Mouse (Mus musculus) liver, postnatal 0 days (tissue): Measurements from ENCODE around the gene Pnma1. TPM values are rescaled to one million over a fixed set of nuclear protein-coding genes. Genes with fewer than 3 reads are reported as not detected.

Experiments
- ATAC-seq: fragments of 200-750 bp; cut with Nextera tagmentation; 2 replicates; pipeline ENCODE4 v1.8.0; 2017; ENCODE audit warnings: mild to moderate bottlenecking, moderate library complexity
- DNase-seq: peaks from one replicate; pipeline ENCODE4 v3.0.0-alpha.2; 2016
- H3K27ac ChIP-seq: fragments of 300-500 bp; sonication (generic); 2 replicates; pipeline ENCODE4 v1.5.1; 2014; ENCODE audit warnings: antibody characterized with exemption, moderate library complexity, mild to moderate bottlenecking, low read depth
- H3K27me3 ChIP-seq: fragments of 300-500 bp; sonication (generic); 2 replicates; pipeline ENCODE4 v1.6.1; 2014; ENCODE audit warnings: low read length, control low read depth, mixed read lengths; ENCODE audit not compliant: insufficient read depth
- H3K36me3 ChIP-seq: fragments of 300-500 bp; sonication (generic); replicated peaks from 2 replicates; pipeline ENCODE4 v1.6.1; 2014; ENCODE audit warnings: mild to moderate bottlenecking, control low read depth, low read length, moderate library complexity, mixed read lengths; ENCODE audit not compliant: insufficient read depth
- H3K4me1 ChIP-seq: fragments of 300-500 bp; sonication (generic); 2 replicates; pipeline ENCODE4 v1.6.1; 2014; ENCODE audit warnings: antibody characterized with exemption, mild to moderate bottlenecking, control low read depth; ENCODE audit not compliant: insufficient read depth
- H3K4me2 ChIP-seq: fragments of 300-500 bp; sonication (generic); 2 replicates; pipeline ENCODE4 v1.6.1; 2014; ENCODE audit warnings: low read depth, mild to moderate bottlenecking, low read length, moderate library complexity, mixed read lengths
- H3K4me3 ChIP-seq: fragments of 300-500 bp; sonication (generic); 2 replicates; pipeline ENCODE4 v1.5.1; 2014; ENCODE audit warnings: low read depth, low read length
- H3K9ac ChIP-seq: fragments of 300-500 bp; sonication (generic); replicated peaks from 2 replicates; pipeline ENCODE4 v1.6.1; 2014; ENCODE audit warnings: mild to moderate bottlenecking, moderate library complexity
- H3K9me3 ChIP-seq: fragments of 300-500 bp; sonication (generic); 2 replicates; pipeline ENCODE4 v1.6.1; 2016; ENCODE audit warnings: mild to moderate bottlenecking, control low read depth, low read length, mixed read lengths
- CTCF ChIP-seq: sonication (generic); IDR thresholded peaks from 2 replicates; pipeline ENCODE4 v1.5.1; 2016; ENCODE audit warnings: antibody characterized with exemption, low read depth
- EP300 ChIP-seq: IDR thresholded peaks from 2 replicates; pipeline ENCODE4 v1.6.1; 2016; ENCODE audit warnings: antibody characterized with exemption, low read depth, mild to moderate bottlenecking
- WGBS: fragments of 180-500 bp; shearing (Covaris S2); extraction: QIAGEN DNeasy Blood & Tissue Kit; methylation state at CpG from one replicate; pipeline ENCODE4 v1.1.7; 2014; ENCODE audit not compliant: insufficient replicate concordance; 5-methylcytosine and 5-hydroxymethylcytosine counted together
- polyA plus RNA-seq: library from polyadenylated mRNA; unstranded; fragments of >200 nt; fragmentation: Nextera tagmentation; extraction: Ambion mirVana; gene quantifications from 2 replicates; pipeline ENCODE4 v1.2.1, GENCODE M21; 2015

Pnma1 gene
- polyA plus RNA-seq, 1 experiment from 2014 or later, result 0.35 TPM

DNA sequence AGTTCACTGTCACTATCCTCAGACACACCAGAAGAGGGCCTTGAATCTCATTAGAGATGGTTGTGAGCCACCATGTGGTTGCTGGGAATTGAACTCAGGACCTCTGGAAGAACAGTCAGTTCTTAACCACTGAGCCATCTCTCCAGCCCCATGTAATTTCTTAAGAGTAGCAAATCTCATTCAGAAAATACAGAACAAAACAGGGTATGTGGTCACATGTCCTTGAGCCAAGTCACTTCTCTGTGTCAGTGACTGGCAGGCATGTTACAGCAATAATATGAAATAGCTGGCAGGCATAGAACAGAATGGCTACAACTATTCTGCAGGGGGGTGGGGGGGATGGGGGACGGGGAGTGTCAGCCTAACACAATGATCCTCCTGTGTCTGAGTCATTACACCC is 48.2 kb downstream of the Pnma1 start:
- Histone ChIP-seq H3K27ac (no peak overlapping the region), H3K36me3 (no peaks in the 10 kb centered on the region), H3K4me3 (no peak overlapping the region), H3K4me2 (peak overlapping the region; percentile 84; the same call in 1 of the 2 replicates), H3K9ac (no peak overlapping the region), H3K9me3 (no peaks in the 10 kb centered on the region), H3K4me1 (peaks cover 9% of the 10 kb centered on the region), H3K27me3 (no peaks in the 10 kb centered on the region)
- TF ChIP-seq EP300 (no peak), CTCF (no peak)
- WGBS, result 53% methylated on average over 1 of the region's 1 CpGs
- ATAC-seq (peak; percentile 25; the same call in 1 of the 2 replicates), DNase-seq (no peak)

DNA sequence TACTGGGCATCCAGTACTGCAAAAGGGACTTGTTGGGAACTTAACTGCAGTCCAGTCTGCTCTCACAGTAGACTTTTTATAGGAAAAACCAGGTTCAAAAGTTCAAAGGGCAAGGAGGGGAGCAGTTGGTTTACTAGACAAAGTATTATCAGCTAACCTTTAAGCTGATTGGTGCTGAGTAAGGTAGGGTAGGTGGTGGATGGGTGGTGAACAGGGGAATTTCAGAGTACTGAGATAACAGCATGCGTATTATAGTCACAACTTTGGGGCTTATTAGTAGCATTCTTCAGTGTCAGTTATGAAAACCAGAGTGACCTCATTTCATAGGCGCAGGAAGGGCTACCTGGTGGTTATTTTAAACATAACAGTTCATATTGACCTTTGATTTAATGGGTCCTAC is 48.7 kb downstream of the Pnma1 start:
- peaks cover 9% of the 10 kb centered on the region for H3K4me1 ChIP-seq
- DNase-seq (no peak), ATAC-seq (no peak)
- H3K27me3 ChIP-seq, result no peaks in the 10 kb centered on the region
- no peak overlapping the region for H3K27ac ChIP-seq
- H3K4me3 ChIP-seq, result no peak overlapping the region
- WGBS, result 76% methylated on average over 2 of the region's 2 CpGs
- H3K4me2 ChIP-seq, result no peak overlapping the region
- TF ChIP-seq EP300 (no peak), CTCF (no peak)
- H3K9ac ChIP-seq, result no peak overlapping the region
- H3K36me3 ChIP-seq, result no peaks in the 10 kb centered on the region
- H3K9me3 ChIP-seq, result no peaks in the 10 kb centered on the region

Other genes starting within 250 kb of the Pnma1 start
- gene Numb, start 226.6 kb downstream of the Pnma1 start, polyA plus RNA-seq, result 13.0 and 14.5 TPM in 2 replicates
- 6.2 and 8.1 TPM in 2 replicates for gene Riox1, start 197.9 kb downstream of the Pnma1 start, polyA plus RNA-seq
- not detected in 2 replicates for gene Heatr4, start 163.6 kb downstream of the Pnma1 start, polyA plus RNA-seq
- gene Acot2, start 160.6 kb downstream of the Pnma1 start, polyA plus RNA-seq, result 32.8 and 39.4 TPM in 2 replicates
- gene Acot1, start 139.0 kb downstream of the Pnma1 start, polyA plus RNA-seq, result 87.8 and 106 TPM in 2 replicates
- 29.0 and 35.0 TPM in 2 replicates for gene Acot4, start 110.1 kb downstream of the Pnma1 start, polyA plus RNA-seq
- not detected in 2 replicates for gene Gm49366, start 109.6 kb downstream of the Pnma1 start, polyA plus RNA-seq
- gene Acot3, start 96.3 kb downstream of the Pnma1 start, polyA plus RNA-seq, result 37.2 and 43.0 TPM in 2 replicates
- gene Acot5, start 79.2 kb downstream of the Pnma1 start, polyA plus RNA-seq, result 0.37 and 0.54 TPM in 2 replicates
- gene Acot6, start 47.8 kb downstream of the Pnma1 start, polyA plus RNA-seq, result 1.9 and 2.0 TPM in 2 replicates
- gene Dnal1, start 34.1 kb downstream of the Pnma1 start, polyA plus RNA-seq, result 0.13 and 0.21 TPM in 2 replicates
- gene Elmsan1, start 70.4 kb upstream of the Pnma1 start, polyA plus RNA-seq, result 2.6 and 2.8 TPM in 2 replicates
- gene Ptgr2, start 136.7 kb upstream of the Pnma1 start, polyA plus RNA-seq, result 28.0 and 30.2 TPM in 2 replicates
- 19.0 and 22.7 TPM in 2 replicates for gene Zfp410, start 168.4 kb upstream of the Pnma1 start, polyA plus RNA-seq
- 17.6 and 18.7 TPM in 2 replicates for gene Coq6, start 213.2 kb upstream of the Pnma1 start, polyA plus RNA-seq
- 0.15 and 0.31 TPM in 2 replicates for gene Fam161b, start 213.3 kb upstream of the Pnma1 start, polyA plus RNA-seq